Mouse (Mus musculus) lung, postnatal 0 days (tissue): ENCODE measurements around the gene Gm10840. TPM values are rescaled to one million over a fixed set of nuclear protein-coding genes. Genes with fewer than 3 reads are reported as not detected.
"Not testable (repeated sequence)": the region's sequence is repeated elsewhere in the genome, so short reads cannot be mapped to it uniquely, and the experiment has no call there.

Experiments used
- ATAC-seq: fragments of 200-750 bp; cut with Nextera tagmentation; 2 replicates; pipeline ENCODE4 v1.8.0; 2017; ENCODE audit warnings: moderate library complexity
- DNase-seq: peaks from one replicate; pipeline ENCODE4 v3.0.0-alpha.2; 2016; ENCODE audit warnings: low spot score
- H3K27ac ChIP-seq: fragments of 300-500 bp; sonication (generic); 2 replicates; pipeline ENCODE4 v1.5.1; 2014; ENCODE audit warnings: antibody characterized with exemption, mild to moderate bottlenecking, low read length, mixed read lengths
- H3K27me3 ChIP-seq: fragments of 300-500 bp; sonication (generic); replicated peaks from 2 replicates; pipeline ENCODE4 v1.6.1; 2014; ENCODE audit warnings: low read length, mixed read lengths; ENCODE audit not compliant: insufficient read depth
- H3K36me3 ChIP-seq: fragments of 300-500 bp; sonication (generic); 2 replicates; pipeline ENCODE4 v1.6.1; 2014; ENCODE audit warnings: low read length, mixed read lengths; ENCODE audit not compliant: insufficient read depth
- H3K4me1 ChIP-seq: fragments of 300-500 bp; sonication (generic); 2 replicates; pipeline ENCODE4 v1.6.1; 2014; ENCODE audit warnings: antibody characterized with exemption, low read depth, low read length, mixed read lengths; ENCODE audit not compliant: insufficient read depth
- H3K4me2 ChIP-seq: fragments of 300-500 bp; sonication (generic); replicated peaks from 2 replicates; pipeline ENCODE4 v1.6.1; 2014; ENCODE audit warnings: low read depth, mild to moderate bottlenecking, low read length, moderate library complexity, mixed read lengths
- H3K4me3 ChIP-seq: fragments of 300-500 bp; sonication (generic); 2 replicates; pipeline ENCODE4 v1.5.1; 2014; ENCODE audit warnings: low read depth, low read length
- H3K9ac ChIP-seq: fragments of 300-500 bp; sonication (generic); replicated peaks from 2 replicates; pipeline ENCODE4 v1.6.1; 2014; ENCODE audit warnings: low read depth, mild to moderate bottlenecking
- H3K9me3 ChIP-seq: fragments of 300-500 bp; sonication (generic); 2 replicates; pipeline ENCODE4 v1.6.1; 2016; ENCODE audit warnings: low read length, mixed read lengths
- CTCF ChIP-seq: IDR thresholded peaks from 2 replicates; pipeline ENCODE4 v1.5.1; 2016; ENCODE audit warnings: antibody characterized with exemption, mild to moderate bottlenecking
- EP300 ChIP-seq: IDR thresholded peaks from 2 replicates; pipeline ENCODE4 v1.6.1; 2016; ENCODE audit warnings: antibody characterized with exemption, mild to moderate bottlenecking, control low read depth
- WGBS: fragments of 180-500 bp; shearing (Covaris S2); extraction: QIAGEN DNeasy Blood & Tissue Kit; methylation state at CpG from one replicate; pipeline ENCODE4 v1.1.7; 2014; 5-methylcytosine and 5-hydroxymethylcytosine counted together
- polyA plus RNA-seq: library from polyadenylated mRNA; unstranded; fragments of >200 nt; fragmentation: Nextera tagmentation; extraction: Ambion mirVana; gene quantifications from 2 replicates; pipeline ENCODE4 v1.2.1, GENCODE M21; 2015

Gm10840 gene
- polyA plus RNA-seq, result not detected in 2 replicates

GRCm38 (mm10) chr11:106160841-106161721 is at the start of gene Gm10840, which contains the start of gene Limd2:
Gene Gm10840, plus strand, starts transcription at chr11:106160850.
Gene Limd2, minus strand, starts transcription at chr11:106160860.
- DNase-seq (peak; percentile 74), ATAC-seq (peak; percentile 28)
- H3K27me3 ChIP-seq, result no peaks in the 10 kb centered on the region
- peaks cover 19% of the 10 kb centered on the region for H3K4me1 ChIP-seq
- peak within 1 kb of the TSS; percentile 93 for H3K27ac ChIP-seq
- peak within 1 kb of the TSS; percentile 66 for H3K9ac ChIP-seq
- H3K36me3 ChIP-seq, result peaks cover 8% of the 10 kb centered on the region; the same call in 1 of the 2 replicates
- H3K4me2 ChIP-seq, result peak within 1 kb of the TSS; percentile 96
- TF ChIP-seq CTCF (no peak), EP300 (no peak)
- H3K9me3 ChIP-seq, result no peaks in the 10 kb centered on the region
- peak within 1 kb of the TSS; percentile 86 for H3K4me3 ChIP-seq
- WGBS, result 38% methylated on average over 22 of the region's 22 CpGs

- no peak overlapping the region for H3K9ac ChIP-seq
- H3K9me3 ChIP-seq, result no peaks in the 10 kb centered on the region
- H3K27ac ChIP-seq, result no peak overlapping the region
- no peak overlapping the region for H3K4me3 ChIP-seq
- DNase-seq (no peak), ATAC-seq (no peak)
- no peaks in the 10 kb centered on the region for H3K27me3 ChIP-seq
- no peaks in the 10 kb centered on the region for H3K4me1 ChIP-seq
- peaks cover 12% of the 10 kb centered on the region; the same call in 1 of the 2 replicates for H3K36me3 ChIP-seq
- no peak for TF ChIP-seq EP300
- no peak for TF ChIP-seq CTCF
- H3K4me2 ChIP-seq, result no peak overlapping the region
Observed at GRCm38 (mm10) chr11:106111688-106112087, 49.0 kb upstream of the Gm10840 start.

GRCm38 (mm10) chr11:106122221-106122620 is 38.4 kb upstream of the Gm10840 start:
- H3K4me3 ChIP-seq, result no peak overlapping the region
- DNase-seq, result no peak
- H3K4me2 ChIP-seq, result no peak overlapping the region
- H3K4me1 ChIP-seq, result no peaks in the 10 kb centered on the region
- no peak overlapping the region for H3K9ac ChIP-seq
- TF ChIP-seq CTCF (no peak), EP300 (no peak)
- H3K27me3 ChIP-seq, result no peaks in the 10 kb centered on the region
- WGBS, result 91% methylated on average over 5 of the region's 5 CpGs
- no peaks in the 10 kb centered on the region for H3K9me3 ChIP-seq
- H3K36me3 ChIP-seq, result peaks cover 28% of the 10 kb centered on the region
- peak overlapping the region; percentile 16 for H3K27ac ChIP-seq
- ATAC-seq, result no peak

- Histone ChIP-seq H3K4me3 (no peak overlapping the region), H3K27me3 (no peaks in the 10 kb centered on the region), H3K27ac (peak overlapping the region; percentile 16), H3K36me3 (peaks cover 24% of the 10 kb centered on the region), H3K9me3 (no peaks in the 10 kb centered on the region), H3K4me2 (no peak overlapping the region), H3K4me1 (no peaks in the 10 kb centered on the region), H3K9ac (no peak overlapping the region)
- TF ChIP-seq EP300 (no peak), CTCF (0 out of 2 replicates have a peak, but pooled peaks have one; percentile 2)
- DNase-seq (peak; percentile 70), ATAC-seq (peak; percentile 59)
- WGBS, result 57% methylated on average over 3 of the region's 3 CpGs
Observed at GRCm38 (mm10) chr11:106122736-106123135, 37.9 kb upstream of the Gm10840 start.

- H3K9me3 ChIP-seq, result no peaks in the 10 kb centered on the region
- DNase-seq, result no peak
- no peak for TF ChIP-seq EP300
- TF ChIP-seq CTCF, result no peak
- no peak overlapping the region for H3K9ac ChIP-seq
- H3K4me2 ChIP-seq, result no peak overlapping the region
- no peak overlapping the region for H3K27ac ChIP-seq
- 84% methylated on average over 4 of the region's 4 CpGs for WGBS
- peaks cover 18% of the 10 kb centered on the region for H3K36me3 ChIP-seq
- no peak for ATAC-seq
- H3K4me1 ChIP-seq, result no peaks in the 10 kb centered on the region
- no peaks in the 10 kb centered on the region for H3K27me3 ChIP-seq
- H3K4me3 ChIP-seq, result no peak overlapping the region
Observed at GRCm38 (mm10) chr11:106124784-106125183, 35.9 kb upstream of the Gm10840 start.

GRCm38 (mm10) chr11:106125827-106126226 is 34.8 kb upstream of the Gm10840 start:
- H3K4me1 ChIP-seq, result no peaks in the 10 kb centered on the region
- H3K9ac ChIP-seq, result no peak overlapping the region
- no peak for DNase-seq
- ATAC-seq, result no peak
- no peak overlapping the region for H3K4me2 ChIP-seq
- H3K36me3 ChIP-seq, result peaks cover 16% of the 10 kb centered on the region
- H3K27ac ChIP-seq, result no peak overlapping the region
- 48% methylated on average over 1 of the region's 1 CpGs for WGBS
- H3K4me3 ChIP-seq, result no peak overlapping the region
- TF ChIP-seq EP300 (no peak), CTCF (no peak)
- no peaks in the 10 kb centered on the region for H3K27me3 ChIP-seq
- H3K9me3 ChIP-seq, result no peaks in the 10 kb centered on the region

GRCm38 (mm10) chr11:106126727-106127373 is 33.8 kb upstream of the Gm10840 start:
- peaks cover 12% of the 10 kb centered on the region for H3K36me3 ChIP-seq
- H3K9ac ChIP-seq, DNase-seq, ATAC-seq, H3K4me3 ChIP-seq, H3K27ac ChIP-seq, H3K4me2 ChIP-seq, H3K4me1 ChIP-seq, H3K27me3 ChIP-seq, H3K9me3 ChIP-seq: not testable (repeated sequence)
- WGBS, result 80% methylated on average over 4 of the region's 6 CpGs
